Mouse (Mus musculus) midbrain, embryonic 13.5 days (tissue): ENCODE results near the gene Olfr170. TPM values are rescaled to one million over a fixed set of nuclear protein-coding genes. Genes with fewer than 3 reads are reported as not detected.
"Not testable (repeated sequence)": the region's sequence is repeated elsewhere in the genome, so short reads cannot be mapped to it uniquely, and the experiment has no call there.

Source experiments
- ATAC-seq: fragments of 200-750 bp; cut with Nextera tagmentation; 2 replicates; pipeline ENCODE4 v1.8.0; 2017; ENCODE audit warnings: mild to moderate bottlenecking, moderate TSS enrichment, moderate library complexity
- H3K27ac ChIP-seq: fragments of 300-500 bp; sonication (generic); 2 replicates; pipeline ENCODE4 v1.5.1; 2015; ENCODE audit warnings: inconsistent platforms, mild to moderate bottlenecking, moderate library complexity
- H3K27me3 ChIP-seq: fragments of 300-500 bp; sonication (generic); 2 replicates; pipeline ENCODE4 v1.6.1; 2015; ENCODE audit warnings: mild to moderate bottlenecking, inconsistent platforms
- H3K36me3 ChIP-seq: fragments of 300-500 bp; sonication (generic); 2 replicates; pipeline ENCODE4 v1.6.1; 2015; ENCODE audit warnings: mild to moderate bottlenecking, inconsistent platforms
- H3K4me1 ChIP-seq: fragments of 300-500 bp; sonication (generic); replicated peaks from 2 replicates; pipeline ENCODE4 v1.6.1; 2015; ENCODE audit warnings: inconsistent platforms
- H3K4me2 ChIP-seq: fragments of 300-500 bp; sonication (generic); replicated peaks from 2 replicates; pipeline ENCODE4 v1.6.1; 2015; ENCODE audit warnings: moderate library complexity, mild to moderate bottlenecking, inconsistent platforms
- H3K4me3 ChIP-seq: fragments of 300-500 bp; sonication (generic); replicated peaks from 2 replicates; pipeline ENCODE4 v1.5.1; 2015; ENCODE audit warnings: mild to moderate bottlenecking, inconsistent platforms
- H3K9ac ChIP-seq: fragments of 300-500 bp; sonication (generic); replicated peaks from 2 replicates; pipeline ENCODE4 v1.6.1; 2015; ENCODE audit warnings: mild to moderate bottlenecking, inconsistent platforms
- H3K9me3 ChIP-seq: fragments of 300-500 bp; sonication (generic); 2 replicates; pipeline ENCODE4 v1.6.1; 2016; ENCODE audit warnings: mild to moderate bottlenecking, inconsistent platforms
- WGBS: fragments of 180-500 bp; shearing (Covaris S2); methylation state at CpG from one replicate; pipeline ENCODE4 v1.1.7; 2015; 5-methylcytosine and 5-hydroxymethylcytosine counted together
- polyA plus RNA-seq: library from polyadenylated mRNA; unstranded; fragments of >200 nt; fragmentation: Nextera tagmentation; extraction: Ambion mirVana; gene quantifications from 2 replicates; pipeline ENCODE4 v1.2.1, GENCODE M21; 2015

Olfr170 gene
- polyA plus RNA-seq = not detected in 2 replicates

DNA sequence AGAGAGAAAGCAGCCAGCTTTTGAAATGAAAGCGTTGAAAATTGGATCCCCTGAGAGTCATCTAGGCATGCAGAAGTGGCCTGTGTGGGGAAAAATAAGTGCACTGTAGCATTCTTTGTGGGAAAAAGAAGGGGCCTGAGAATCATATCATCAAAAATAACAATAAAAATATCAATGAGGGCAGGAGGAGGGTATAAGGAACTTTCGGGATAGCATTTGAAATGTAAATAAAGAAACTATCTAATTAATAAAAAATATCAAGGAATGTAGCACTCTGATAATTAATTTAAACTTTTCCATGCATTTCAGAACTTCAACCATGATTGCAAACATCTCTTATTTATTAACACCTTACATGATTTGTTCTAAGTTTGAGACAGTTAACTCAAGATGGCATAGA lies at the start of gene Olfr170:
Olfr170 (minus strand) TSS at position 101 of the 400 bp plus-strand sequence.
- ATAC-seq, H3K36me3 ChIP-seq, H3K9ac ChIP-seq, H3K9me3 ChIP-seq, H3K27me3 ChIP-seq, H3K27ac ChIP-seq, H3K4me1 ChIP-seq, H3K4me3 ChIP-seq, H3K4me2 ChIP-seq: not testable (repeated sequence)
- 92% methylated on average over 2 of the region's 2 CpGs for WGBS

DNA sequence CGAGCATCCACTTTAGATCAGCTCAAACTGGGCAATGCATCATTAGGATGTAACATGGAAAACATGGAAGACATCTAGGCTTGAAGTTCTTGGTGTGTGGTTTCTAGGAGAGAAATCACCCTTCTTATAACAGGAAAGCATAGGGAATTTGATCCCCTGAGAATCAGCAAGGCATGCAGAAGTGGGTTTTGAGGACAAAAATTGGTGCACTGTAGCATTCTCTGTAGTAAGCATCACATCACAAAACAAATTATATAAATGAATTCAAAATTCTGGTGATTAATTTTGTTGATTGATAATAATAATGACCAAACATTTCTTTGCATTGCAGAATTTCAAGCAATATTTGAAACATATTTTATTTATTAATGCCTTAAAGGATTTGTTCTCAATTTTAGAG lies 18.1 kb upstream of the Olfr170 start, which contains the start of gene Olfr171:
Olfr171 (minus strand) TSS at position 101 of the 400 bp plus-strand sequence.
- no peaks in the 10 kb centered on the region for H3K4me1 ChIP-seq

DNA sequence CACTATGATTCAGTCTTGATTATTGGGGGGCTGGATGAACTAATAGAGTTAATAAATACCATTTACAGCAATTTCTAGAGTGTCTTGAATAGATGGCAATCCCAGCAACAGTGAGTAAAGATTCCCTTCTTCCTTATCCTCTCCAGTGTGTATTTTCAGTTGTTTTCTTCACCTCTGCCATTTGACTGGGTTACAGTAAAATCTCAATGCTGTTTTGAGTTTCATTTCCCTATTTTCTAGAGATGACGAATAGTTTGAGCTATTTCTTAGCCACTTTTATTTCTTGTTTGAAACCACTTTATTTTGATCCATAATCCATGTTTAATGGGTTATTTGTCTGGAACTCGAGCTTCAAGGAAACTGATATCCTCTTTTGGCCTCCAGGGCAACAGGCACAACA lies 8.5 kb downstream of the Olfr170 start:
- no peaks in the 10 kb centered on the region for H3K4me1 ChIP-seq
- no peaks in the 10 kb centered on the region for H3K36me3 ChIP-seq
- no peaks in the 10 kb centered on the region for H3K27me3 ChIP-seq
- no peaks in the 10 kb centered on the region for H3K9me3 ChIP-seq
- H3K27ac ChIP-seq = no peak overlapping the region
- H3K4me3 ChIP-seq = no peak overlapping the region
- no peak overlapping the region for H3K9ac ChIP-seq
- 63% methylated on average over 2 of the region's 2 CpGs for WGBS
- no peak overlapping the region for H3K4me2 ChIP-seq
- no peak for ATAC-seq

More for the DNA sequence above, 18.1 kb upstream of the Olfr170 start, which contains the start of gene Olfr171:
- Histone ChIP-seq H3K9me3 (0 out of 2 replicates have a peak, but pooled peaks cover 8% of the 10 kb centered on the region), H3K4me2 (no peak within 1 kb of the TSS), H3K4me3 (no peak within 1 kb of the TSS), H3K27ac (no peak within 1 kb of the TSS), H3K36me3 (no peaks in the 10 kb centered on the region), H3K27me3 (no peaks in the 10 kb centered on the region), H3K9ac (no peak within 1 kb of the TSS)
- 76% methylated on average over 1 of the region's 1 CpGs for WGBS
- ATAC-seq = no peak

DNA sequence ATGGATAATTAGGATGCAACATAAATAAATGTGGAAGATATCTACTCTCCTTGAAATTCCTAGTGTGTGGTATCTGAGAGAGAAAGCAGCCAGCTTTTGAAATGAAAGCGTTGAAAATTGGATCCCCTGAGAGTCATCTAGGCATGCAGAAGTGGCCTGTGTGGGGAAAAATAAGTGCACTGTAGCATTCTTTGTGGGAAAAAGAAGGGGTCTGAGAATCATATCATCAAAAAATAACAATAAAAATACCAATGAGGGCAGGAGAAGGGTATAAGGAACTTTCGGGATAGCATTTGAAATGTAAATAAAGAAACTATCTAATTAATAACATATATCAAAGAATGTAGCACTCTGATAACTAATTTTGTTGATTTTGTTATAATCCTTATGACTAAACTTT lies 40.0 kb downstream of the Olfr170 start, which contains the start of gene Olfr169:
Olfr169 (minus strand) TSS at position 101 of the 400 bp plus-strand sequence.
- not testable (repeated sequence) for H3K4me3 ChIP-seq, H3K36me3 ChIP-seq, H3K27me3 ChIP-seq, H3K4me1 ChIP-seq, H3K9me3 ChIP-seq, H3K27ac ChIP-seq, H3K4me2 ChIP-seq, ATAC-seq, H3K9ac ChIP-seq
- WGBS = 85% methylated on average over 2 of the region's 2 CpGs

Other genes with a start within 250 kb of the Olfr170 start
- not detected in 2 replicates for gene Olfr165, start 188.7 kb downstream of the Olfr170 start, polyA plus RNA-seq
- not detected in 2 replicates for gene Olfr166, start 128.2 kb downstream of the Olfr170 start, polyA plus RNA-seq
- not detected in 2 replicates for gene Olfr167, start 89.6 kb downstream of the Olfr170 start, polyA plus RNA-seq
- not detected in 2 replicates for gene Olfr168, start 76.3 kb downstream of the Olfr170 start, polyA plus RNA-seq
- gene Olfr169, start 40.1 kb downstream of the Olfr170 start, polyA plus RNA-seq = not detected in 2 replicates
- not detected in 2 replicates for gene Olfr171, start 18.0 kb upstream of the Olfr170 start, polyA plus RNA-seq
- gene Lamp3, start 94.5 kb upstream of the Olfr170 start, polyA plus RNA-seq = 0.04 TPM in 1 of 2 replicates, not detected in the other
- 50.8 and 60.3 TPM in 2 replicates for gene B3gnt5, start 148.3 kb upstream of the Olfr170 start, polyA plus RNA-seq